Mouse (Mus musculus): ENCODE data around the gene Psma6.

Psma6 gene

GRCm38 (mm10) chr12:55433802-55434435, 49.9 kb downstream of the Psma6 start:
- intact Hi-C loops (cut with DNase I) = loop anchor here (5.0 kb wide), 1 partner anchor 63 kb away; no protein-coding TSS in a partner anchor

- intact Hi-C loops (cut with DNase I) = no loop called here
These were observed 51.1 kb downstream of the Psma6 start for GRCm38 (mm10) chr12:55435080-55435479.

GRCm38 (mm10) chr12:55437122-55437826, 53.3 kb downstream of the Psma6 start:
- intact Hi-C loops (cut with DNase I) = no loop called here

- intact Hi-C loops (cut with DNase I) = no loop called here
These were observed 54.0 kb downstream of the Psma6 start for GRCm38 (mm10) chr12:55438058-55438457.

GRCm38 (mm10) chr12:55438611-55439137, 54.7 kb downstream of the Psma6 start:
- intact Hi-C loops (cut with DNase I) = no loop called here

GRCm38 (mm10) chr12:55440416-55440815, 56.4 kb downstream of the Psma6 start:
- intact Hi-C loops (cut with DNase I) = no loop called here

GRCm38 (mm10) chr12:55442245-55442644, 58.2 kb downstream of the Psma6 start:
- intact Hi-C loops (cut with DNase I) = no loop called here

- intact Hi-C loops (cut with DNase I) = no loop called here
These were observed 59.1 kb downstream of the Psma6 start for GRCm38 (mm10) chr12:55442861-55443850.

- intact Hi-C loops (cut with DNase I) = loop anchor here (2.0 kb wide), 1 partner anchor 47 kb away; no protein-coding TSS in a partner anchor
These were observed 60.0 kb downstream of the Psma6 start for GRCm38 (mm10) chr12:55444031-55444451.

GRCm38 (mm10) chr12:55445583-55445982, 61.6 kb downstream of the Psma6 start:
- intact Hi-C loops (cut with DNase I) = loop anchor here (2.0 kb wide), 1 partner anchor 45 kb away; no protein-coding TSS in a partner anchor

- intact Hi-C loops (cut with DNase I) = no loop called here
These were observed 62.3 kb downstream of the Psma6 start for GRCm38 (mm10) chr12:55446366-55446745.

GRCm38 (mm10) chr12:55446746-55447395, 62.8 kb downstream of the Psma6 start:
- intact Hi-C loops (cut with DNase I) = no loop called here

- intact Hi-C loops (cut with DNase I) = no loop called here
These were observed 63.4 kb downstream of the Psma6 start for GRCm38 (mm10) chr12:55447396-55447760.

GRCm38 (mm10) chr12:55448457-55448856, 64.4 kb downstream of the Psma6 start:
- intact Hi-C loops (cut with DNase I) = no loop called here

GRCm38 (mm10) chr12:55449048-55449447, 65.0 kb downstream of the Psma6 start:
- intact Hi-C loops (cut with DNase I) = no loop called here

GRCm38 (mm10) chr12:55450421-55450820, 66.4 kb downstream of the Psma6 start:
- intact Hi-C loops (cut with DNase I) = no loop called here

GRCm38 (mm10) chr12:55452839-55453238, 68.8 kb downstream of the Psma6 start:
- intact Hi-C loops (cut with DNase I) = no loop called here

GRCm38 (mm10) chr12:55453924-55454323, 69.9 kb downstream of the Psma6 start:
- intact Hi-C loops (cut with DNase I) = no loop called here

- intact Hi-C loops (cut with DNase I) = no loop called here
These were observed 71.2 kb downstream of the Psma6 start for GRCm38 (mm10) chr12:55455206-55455605.

- intact Hi-C loops (cut with DNase I) = no loop called here
These were observed 72.1 kb downstream of the Psma6 start for GRCm38 (mm10) chr12:55456136-55456535.

GRCm38 (mm10) chr12:55456893-55457292, 72.9 kb downstream of the Psma6 start:
- intact Hi-C loops (cut with DNase I) = no loop called here
